Mouse (Mus musculus) layer of hippocampus, postnatal 25 days (tissue): ENCODE measurements around the gene Armh1. TPM values are rescaled to one million over a fixed set of nuclear protein-coding genes. Genes with fewer than 3 reads are reported as not detected.
"Not testable (repeated sequence)": the region's sequence is repeated elsewhere in the genome, so short reads cannot be mapped to it uniquely, and the experiment has no call there.

Source experiments
- DNase-seq, 2 experiments: peaks; one replicate each; pipeline ENCODE4 v3.0.0; 2022; ENCODE audit warnings: mixed read lengths in 2 of 2, low spot score in 1 of 2; ENCODE audit errors: extremely low spot score in 1 of 2
- total RNA-seq, 2 experiments: library from RNA; stranded (reverse); gene quantifications; 2 replicates each; pipeline ENCODE4 v1.2.3; 2021

The Armh1 gene
- total RNA-seq, 2 experiments from 2014 or later: 0.52 to 0.79 TPM

DNA sequence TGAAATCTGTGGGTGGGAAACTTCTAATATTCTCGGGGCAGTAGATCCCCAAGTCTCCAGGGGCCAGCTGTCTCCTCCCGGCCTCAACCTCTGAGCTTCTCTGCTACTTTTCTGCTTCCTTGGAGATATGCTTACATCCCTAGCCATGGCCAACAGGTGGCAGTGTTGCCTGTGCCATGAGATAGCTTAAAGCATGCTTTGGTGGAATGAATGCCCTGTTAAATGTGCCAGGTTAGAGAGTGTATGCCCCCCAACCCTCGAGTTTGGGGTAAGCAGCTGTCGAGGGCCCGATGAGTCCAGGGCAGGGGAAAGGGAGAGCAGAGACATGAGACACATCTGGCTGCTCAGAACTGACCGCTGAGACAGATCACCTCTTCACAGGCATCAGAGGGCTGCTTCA, 18.4 kb upstream of the Armh1 start:
- peak; percentile 66 to 85 for DNase-seq

DNA sequence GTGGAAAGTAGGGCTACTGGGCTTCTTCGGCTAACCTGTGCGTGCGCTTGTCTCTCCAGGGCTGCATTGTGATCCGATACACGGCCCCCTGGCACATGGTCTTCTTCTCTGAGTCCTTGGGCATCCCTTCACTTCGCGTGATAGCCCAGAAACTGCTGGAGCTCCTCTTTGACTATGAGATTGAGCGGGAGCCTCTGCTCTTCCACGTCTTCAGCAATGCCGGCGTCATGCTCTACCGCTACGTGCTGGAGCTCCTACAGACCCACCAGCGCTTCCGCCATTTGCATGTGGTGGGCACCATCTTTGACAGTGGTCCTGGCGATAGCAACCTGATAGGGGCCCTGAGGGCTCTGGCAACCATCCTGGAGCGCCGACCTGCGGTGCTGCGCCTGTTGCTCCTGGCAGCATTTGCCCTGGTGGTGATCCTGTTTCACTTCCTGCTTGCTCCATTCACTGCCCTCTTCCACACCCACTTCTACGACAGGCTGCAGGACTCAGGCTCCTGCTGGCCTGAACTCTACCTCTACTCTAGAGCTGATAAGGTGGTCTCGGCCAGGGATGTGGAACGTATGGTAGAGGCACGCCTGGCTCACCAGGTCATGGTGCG, 16.0 kb upstream of the Armh1 start:
- DNase-seq: no peak

DNA sequence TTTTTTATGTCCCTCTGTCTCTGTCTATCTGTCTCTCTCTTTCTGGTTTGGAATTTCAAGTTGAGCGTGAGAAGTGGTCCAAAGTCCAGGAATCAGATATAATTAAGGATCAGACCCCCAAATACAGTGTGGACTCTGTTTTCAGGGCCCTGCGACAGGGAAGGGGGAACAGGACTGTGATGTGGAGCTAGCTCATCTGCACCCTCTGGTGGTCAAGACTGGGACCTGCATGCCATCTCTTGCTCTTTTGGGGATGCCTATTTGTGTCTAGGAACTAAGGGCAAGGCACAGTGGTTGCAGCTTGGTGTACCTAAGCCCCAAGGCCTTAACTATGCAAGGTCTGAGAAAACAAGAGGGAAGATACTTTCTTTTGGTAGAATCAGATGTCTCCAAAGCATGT, 15.4 kb upstream of the Armh1 start:
- DNase-seq: peak; percentile 64 to 85

DNA sequence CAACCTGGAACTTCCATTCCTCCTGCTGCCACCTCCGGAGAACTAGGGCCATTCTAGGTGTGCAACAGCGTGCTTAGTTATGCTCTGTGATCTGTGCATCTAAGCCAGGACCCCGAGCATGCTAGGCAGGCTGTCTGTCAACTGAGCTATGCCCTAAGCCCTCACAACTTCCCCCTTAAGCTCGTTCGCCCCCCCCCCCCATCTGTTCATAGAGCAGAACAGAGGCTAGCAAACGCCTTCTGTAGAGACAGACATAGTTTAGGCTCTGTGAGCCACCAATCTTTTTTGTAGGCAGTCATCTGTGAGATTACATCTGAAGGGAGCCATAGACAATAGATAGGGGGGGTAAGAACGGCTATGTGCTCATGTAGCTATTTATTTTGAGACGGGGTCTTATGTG, 11.1 kb upstream of the Armh1 start:
- no peak for DNase-seq

DNA sequence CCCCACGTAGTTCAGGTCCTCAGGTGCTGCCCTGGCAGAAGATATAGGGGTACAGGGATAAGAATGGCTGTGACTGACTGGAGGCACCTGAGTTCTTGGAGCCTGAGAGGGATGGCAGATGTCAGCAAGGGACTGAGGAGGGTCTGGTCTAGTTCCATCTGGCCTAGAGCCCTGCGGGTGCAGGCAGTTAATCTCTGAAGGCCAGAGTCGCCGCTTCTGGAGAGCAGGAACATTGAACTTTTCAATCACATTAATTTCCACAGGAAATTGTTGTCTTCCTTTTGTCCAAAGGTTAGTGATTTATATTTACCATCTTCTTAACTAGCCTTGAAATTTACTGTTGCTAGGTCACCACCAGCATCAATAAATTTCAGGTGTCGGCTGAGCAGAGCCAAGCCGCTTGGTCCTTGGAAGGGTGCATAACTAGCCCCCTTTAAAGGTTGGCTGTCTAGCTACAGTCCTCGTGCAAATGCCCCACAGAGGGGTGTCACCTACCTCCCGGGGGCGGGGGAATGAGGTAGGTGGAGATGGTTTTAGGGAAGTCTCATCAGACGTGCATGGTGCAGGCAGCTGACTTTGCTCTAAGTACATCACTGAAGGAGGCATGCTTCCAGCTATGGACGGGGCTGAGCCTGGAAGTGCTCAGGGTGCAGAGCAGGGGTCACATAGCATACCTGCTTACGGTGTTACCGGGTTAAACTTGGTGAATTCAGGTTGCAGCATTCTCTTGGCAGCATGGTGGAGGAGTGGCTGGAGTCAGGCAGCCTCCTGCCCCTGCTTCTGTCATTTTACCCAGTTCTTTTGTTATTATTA, 10.4 kb upstream of the Armh1 start:
- DNase-seq: no peak

DNA sequence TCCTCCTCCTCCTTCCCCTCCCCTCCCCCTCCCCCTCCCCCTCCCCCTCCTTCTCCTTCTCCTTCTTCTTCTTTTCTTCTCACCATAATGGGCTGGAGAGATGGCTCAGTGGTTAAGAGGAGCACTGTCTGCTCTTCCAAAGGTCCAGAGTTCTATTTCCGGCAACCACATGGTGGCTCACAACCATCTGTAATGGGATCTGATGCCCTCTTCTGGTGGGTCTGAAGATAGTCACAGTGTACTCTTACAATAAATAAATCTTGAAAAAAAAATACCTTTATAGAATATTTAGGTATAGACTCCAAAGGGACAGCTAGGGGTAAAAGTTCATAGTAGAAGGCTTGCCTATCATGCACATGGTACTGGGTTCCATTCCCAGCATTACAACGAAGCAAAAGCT, 9.3 kb upstream of the Armh1 start:
- no peak for DNase-seq

DNA sequence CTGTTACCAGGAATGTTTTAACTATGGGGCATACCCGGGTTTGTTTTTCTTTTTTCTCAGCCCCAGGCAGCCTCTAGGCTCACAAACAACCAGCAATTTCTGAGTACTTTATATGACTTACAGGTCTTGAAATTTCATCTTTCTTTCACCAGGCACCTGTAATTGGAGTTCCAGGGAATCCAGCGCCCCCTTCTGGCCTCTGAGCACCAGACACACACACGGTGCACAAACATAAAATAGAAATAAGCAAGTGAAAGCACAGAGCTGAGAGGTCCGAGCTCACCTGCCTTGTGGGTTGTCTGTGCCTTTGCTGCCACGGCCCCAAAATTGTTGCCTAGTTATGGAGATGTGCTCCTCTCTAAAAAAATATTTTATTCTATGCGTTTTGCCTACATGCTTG, 8.0 kb upstream of the Armh1 start:
- not testable (repeated sequence) for DNase-seq

DNA sequence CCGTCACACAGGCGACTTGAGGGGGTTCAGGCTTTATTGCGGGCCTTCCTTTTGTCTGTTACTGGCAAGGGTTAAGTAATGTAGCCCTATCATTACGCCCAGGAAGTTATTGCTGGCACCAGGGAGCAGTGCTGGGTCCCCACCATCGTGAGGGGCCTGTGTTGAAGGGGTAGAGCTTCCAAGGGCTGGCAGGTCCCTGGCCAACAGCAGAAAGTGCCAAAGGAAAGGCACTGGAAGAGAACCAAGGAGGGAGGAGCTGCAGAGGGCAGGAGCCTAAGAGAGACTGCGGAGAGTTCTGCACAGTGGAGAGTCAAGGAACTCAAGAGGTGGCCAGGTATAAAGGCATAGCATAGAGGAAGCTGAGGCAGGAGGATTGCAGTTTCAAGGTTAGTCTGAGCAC, 2.7 kb upstream of the Armh1 start:
- no peak for DNase-seq

DNA sequence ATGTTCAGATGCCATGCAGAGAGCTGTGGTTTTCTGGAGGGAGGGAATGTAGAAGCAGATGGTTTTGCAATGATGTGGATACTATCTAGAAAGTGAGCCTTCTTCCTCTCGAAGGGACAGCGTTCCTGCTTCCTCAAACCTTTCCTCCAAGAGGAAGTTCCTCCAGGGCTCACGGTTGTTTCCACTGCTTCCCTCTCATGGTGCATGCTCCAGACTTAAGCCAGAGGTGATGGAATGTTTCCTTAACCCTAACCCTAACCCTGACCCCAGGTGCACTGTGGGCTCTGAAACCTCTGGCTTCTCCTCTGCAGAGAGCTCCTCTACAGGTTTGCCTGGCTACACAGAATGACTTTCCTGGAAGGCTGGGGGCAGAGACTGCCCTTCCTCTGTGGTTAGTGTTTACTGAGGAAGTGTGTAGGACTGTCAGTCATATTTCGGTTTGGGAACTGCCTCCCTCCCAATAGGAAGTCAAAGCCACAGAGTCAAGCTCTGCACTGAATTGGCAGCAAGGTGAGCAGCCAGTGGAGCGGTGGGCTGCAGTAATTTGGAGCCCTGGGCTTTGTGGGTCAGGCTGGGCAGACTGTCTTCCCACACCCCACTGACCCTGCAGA, 2.2 kb upstream of the Armh1 start:
- DNase-seq: no peak

DNA sequence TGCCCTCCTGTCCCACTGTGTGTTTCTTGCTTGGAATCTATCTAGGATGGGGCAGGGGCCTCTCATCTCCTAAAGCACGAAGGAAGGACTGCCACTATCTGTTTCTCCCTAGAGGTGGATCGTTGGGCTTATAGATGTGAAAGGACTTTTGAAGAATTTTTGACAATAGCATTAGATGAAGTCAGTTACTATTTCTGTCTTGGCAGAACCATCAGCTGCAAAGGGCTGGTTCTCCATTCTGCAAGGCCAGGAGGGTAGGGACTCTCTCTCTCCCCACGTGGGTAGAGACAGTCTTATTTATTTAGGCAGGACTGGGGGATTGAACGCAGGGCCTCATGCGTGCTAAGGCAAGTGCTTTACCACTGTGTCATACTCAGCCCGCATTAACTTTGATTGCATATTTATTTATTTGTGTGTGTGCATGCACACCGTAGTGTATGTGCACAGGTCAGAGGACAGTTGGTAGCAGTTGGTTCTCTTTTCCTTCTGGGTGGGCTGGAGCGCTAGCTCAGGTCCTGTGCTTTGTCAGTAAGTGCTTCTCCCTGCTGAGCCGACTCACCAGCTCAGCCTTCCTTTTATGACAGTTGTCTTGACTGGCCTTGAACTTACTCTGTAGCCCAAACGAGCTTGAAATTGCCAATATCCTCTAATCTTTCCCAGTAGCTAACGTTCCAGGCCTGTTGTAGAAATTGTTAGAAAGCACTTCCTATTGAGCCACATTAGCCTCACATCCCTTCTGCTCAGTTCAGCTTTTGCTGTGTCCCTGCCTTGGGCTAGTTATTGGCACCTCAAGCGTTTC, 1.5 kb upstream of the Armh1 start:
- no peak for DNase-seq

DNA sequence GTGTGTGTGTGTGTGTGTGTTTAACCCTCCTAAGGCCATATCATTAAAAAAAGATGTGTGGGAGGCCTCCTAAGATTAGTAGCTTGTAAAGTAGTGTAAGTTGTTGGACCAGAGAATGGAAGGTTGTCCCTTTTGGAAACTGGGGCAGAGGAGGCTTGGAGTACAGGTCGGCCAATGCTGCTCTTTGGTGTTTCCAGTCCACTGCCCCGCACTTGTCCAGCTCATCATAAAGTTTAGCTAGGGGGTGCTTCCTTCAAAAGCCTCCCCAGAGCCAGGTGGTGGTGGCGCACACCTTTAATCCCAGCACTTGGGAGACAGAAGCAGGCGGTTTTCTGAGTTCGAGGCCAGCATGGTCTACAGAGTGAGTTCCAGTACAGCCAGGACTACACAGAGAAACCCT, 830 bp upstream of the Armh1 start:
- DNase-seq: no peak

DNA sequence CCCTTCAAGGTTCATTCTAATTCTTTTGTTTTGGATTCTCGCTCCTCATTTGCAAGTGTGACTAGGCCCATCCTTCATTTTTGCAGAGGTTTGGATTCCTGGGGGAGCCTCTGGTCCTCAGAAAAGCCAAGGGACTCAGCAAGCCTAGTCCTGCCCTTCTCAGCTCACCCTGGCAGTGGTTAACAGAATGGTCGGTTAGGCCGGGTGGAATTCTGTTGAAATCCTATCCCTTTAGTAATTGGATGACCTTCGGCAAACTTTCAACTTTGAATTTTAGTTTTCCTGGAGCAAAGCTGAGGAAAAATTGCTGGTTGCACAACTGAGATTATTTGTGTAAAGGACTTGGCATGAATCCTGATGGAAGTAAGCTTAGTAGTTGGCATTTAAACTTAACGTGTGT, 426 bp upstream of the Armh1 start:
- DNase-seq: no peak

DNA sequence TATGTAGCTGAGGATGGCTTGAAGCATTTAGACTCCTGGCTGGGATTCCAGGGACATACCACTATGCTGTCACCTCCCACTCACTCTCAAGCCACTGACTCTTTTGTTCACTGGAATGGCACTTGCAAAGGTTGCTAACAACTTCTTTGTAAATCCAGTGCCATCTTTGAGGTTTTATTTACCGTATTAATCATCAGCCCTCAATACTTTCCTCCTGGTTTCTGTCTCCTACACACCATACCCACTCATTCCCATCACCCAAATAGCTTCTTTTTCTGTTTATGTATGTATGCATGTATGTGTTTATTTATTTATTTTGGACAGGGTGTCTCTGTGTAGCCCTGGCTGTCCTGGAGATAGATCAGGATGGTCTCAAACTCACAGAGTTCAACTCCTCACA, 943 bp downstream of the Armh1 start:
- DNase-seq: no peak

DNA sequence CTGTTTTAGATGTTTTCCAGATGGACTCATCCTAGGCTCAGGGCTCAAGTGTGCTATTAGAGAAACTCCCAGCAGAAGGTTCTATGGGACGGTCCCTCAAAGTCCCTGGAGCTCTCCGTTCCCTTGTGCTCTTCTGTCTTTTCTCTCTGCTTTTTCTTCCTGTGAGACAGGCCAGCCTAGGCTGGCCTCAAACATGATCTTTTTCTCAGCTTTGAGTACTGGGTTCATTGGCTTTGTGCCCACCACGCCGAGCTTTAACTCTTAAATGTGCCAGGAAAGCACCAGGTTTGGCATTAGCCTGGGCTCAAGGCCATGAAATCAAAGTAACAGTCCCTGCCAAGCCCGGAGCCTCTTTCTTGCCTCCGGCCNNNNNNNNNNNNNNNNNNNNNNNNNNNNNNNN, 11.1 kb downstream of the Armh1 start:
- no peak for DNase-seq

DNA sequence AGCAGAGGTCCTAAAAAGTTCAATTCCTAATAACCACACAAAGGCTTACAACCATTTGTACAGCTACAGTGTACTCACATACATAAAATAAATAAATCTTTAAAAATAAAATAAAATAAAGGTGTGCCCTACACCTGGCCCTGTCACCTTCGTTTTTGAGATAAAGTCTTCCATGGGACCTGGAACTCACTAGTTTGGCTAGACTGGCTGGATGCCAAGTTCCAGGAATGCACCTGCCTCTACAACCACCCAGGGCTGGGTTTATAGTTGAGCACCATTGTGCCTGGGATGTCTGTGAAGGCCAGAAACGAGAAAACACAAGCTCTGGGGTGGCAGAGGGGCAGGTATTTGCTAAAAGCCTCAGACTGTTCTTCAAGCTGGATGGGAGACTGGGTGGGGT, 12.8 kb downstream of the Armh1 start:
- no peak for DNase-seq

DNA sequence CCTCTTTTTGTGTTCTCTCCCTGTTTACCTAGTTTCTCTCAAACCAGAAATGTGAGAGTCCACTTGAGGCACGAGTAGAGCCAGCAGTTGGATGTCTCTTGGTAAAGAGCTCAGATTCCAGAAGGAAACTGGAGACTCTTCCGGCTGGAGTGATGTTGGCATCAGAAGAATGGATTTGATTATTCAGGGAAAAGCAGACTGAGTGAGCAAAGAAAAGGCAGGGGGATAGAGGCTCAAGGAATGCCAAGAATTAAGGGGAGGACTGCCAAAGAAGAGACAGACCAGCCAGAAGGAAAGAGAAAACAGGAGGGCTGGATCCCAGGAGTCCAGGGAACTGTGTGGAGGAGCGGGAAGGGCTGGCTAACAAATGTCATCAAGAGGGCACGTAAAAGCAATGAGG, 16.1 kb downstream of the Armh1 start:
- no peak for DNase-seq

DNA sequence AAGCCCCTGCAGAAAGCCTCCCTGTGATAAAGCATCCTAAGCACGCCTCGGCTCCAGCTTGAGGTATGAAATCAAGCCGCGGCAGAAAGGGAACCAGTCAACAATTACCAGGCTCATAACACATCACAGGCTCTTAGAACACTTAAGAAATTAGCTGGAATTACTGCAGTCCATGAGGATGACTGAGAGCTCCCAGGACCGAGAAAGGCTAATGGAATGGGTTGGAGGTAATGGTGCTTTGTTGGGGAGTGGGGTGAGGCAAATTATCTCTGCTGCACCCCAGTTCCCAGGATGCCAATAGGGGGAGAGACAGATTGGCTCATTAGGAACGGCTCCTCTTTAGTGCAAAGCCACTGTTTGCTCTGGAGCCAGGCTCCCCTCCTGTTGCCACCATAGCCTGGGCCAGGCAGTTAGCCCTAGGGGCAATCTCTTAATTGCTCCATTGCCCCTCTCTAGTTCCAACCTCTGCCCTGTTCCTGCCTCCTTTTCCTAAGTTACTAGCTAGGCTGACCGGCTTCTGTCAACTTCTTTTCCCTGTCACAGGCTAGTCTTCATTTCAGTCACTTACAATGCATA, 17.7 kb downstream of the Armh1 start:
- no peak for DNase-seq

DNA sequence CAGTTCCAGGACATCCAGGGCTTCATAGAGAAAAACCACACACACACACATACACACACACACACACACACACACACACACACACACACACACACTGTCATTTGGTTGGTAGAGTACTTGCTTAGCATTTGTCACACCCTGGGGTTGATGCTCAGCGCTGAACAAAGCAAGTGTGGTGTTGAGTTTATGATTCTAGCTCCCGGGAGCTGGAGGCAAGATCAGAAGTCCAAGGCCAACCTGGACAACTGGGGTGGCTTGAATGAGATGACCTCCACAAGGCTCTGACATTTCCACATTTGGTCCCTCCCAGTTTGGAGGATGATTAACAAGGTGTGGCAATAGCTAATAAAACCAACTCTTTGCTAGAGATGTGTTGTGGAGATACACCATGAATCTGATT, 20.7 kb downstream of the Armh1 start:
- DNase-seq: no peak

DNA sequence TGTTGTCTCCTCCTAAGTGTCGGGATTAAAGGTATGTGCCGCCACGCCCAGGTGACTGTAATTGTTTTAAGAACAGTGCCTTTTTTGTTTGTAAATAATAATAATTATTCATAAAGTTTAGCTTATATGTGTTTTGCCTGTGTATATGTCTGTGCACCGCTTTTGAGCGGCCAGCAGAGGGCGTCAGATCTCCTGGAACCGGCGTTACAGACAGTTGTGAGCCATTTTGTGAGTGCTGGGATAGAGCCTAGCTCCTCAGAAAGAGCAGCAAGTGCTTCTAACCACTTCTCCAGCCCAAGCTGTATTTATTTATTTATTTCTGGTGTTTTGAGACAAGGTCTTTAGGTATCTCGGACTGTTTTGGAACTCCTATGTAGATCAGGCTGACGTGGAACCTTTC, 21.6 kb downstream of the Armh1 start:
- DNase-seq: no peak

DNA sequence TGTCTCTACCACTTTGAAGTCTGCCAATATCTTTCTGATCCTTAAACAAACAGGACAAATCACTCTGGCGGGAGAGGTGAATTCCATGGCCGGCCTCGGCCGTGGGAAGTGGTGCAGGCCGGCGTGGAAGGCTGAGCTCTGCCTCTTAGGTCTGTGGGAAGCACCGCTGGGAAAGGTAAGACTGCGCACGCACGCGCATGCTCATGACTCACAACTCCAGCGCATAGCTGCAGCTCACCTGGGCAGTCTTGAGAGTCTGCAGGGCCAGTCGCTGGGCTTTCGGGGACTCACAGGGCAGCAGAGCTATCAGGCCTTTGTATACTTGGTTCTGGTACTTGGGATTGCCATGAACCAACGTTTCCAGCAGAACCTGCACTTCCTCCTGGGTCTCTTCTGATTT, 22.3 kb downstream of the Armh1 start:
- DNase-seq: no peak

DNA sequence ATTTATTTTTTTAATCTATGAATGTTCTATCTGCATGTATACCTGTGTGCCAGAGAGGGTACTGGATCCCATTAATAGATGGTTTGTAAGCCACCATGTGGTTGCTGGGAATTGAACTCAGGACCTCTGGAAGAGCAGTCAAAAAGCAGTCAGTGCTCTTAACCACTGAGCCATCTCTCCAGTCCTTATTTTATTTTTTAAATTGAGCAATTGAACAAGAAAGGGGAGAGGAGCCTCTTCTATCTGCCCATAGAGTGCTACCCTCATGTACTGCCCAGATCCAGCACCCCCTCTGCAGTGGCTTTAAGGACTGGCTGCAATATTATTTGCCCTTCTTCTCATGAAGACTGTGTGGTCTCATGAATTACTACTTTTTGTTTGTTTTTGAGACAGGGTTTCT, 26.7 kb downstream of the Armh1 start:
- DNase-seq: no peak
